Mouse (Mus musculus) left cerebral cortex, adult 18-20 months (tissue): ENCODE data around the gene Lmo3. TPM values are rescaled to one million over a fixed set of nuclear protein-coding genes. Genes with fewer than 3 reads are reported as not detected.

Source experiments
- DNase-seq, 2 experiments: peaks; one replicate each; pipeline ENCODE4 v3.0.0; 2021 to 2022; ENCODE audit warnings: low spot score in 2 of 2, mixed read lengths in 1 of 2
- total RNA-seq, 2 experiments: library from RNA; stranded (reverse); gene quantifications; 2 replicates each; pipeline ENCODE4 v1.2.3; 2021

Lmo3 gene
- total RNA-seq, 2 experiments from 2014 or later, result 150 to 157 TPM

DNA sequence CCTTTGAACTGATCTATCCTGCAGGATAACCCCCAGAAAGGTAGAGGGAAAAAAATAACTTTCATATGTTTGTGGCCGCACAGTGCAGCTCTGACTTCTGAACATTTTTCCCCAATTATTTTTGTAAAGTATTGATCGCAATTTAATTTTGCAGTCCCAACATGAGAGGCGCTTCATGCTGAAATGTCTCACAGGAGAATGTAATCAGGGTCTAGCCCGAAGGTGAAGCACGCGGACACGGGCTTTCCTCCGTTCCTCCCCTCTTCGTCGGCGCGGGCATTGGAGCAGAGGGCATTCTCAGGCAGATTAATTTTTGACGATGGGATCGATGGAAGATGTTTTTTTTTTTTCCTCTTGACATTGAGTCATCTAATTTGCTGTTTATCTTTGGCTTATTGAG lies 258.4 kb downstream of the Lmo3 start:
- DNase-seq, result no peak

DNA sequence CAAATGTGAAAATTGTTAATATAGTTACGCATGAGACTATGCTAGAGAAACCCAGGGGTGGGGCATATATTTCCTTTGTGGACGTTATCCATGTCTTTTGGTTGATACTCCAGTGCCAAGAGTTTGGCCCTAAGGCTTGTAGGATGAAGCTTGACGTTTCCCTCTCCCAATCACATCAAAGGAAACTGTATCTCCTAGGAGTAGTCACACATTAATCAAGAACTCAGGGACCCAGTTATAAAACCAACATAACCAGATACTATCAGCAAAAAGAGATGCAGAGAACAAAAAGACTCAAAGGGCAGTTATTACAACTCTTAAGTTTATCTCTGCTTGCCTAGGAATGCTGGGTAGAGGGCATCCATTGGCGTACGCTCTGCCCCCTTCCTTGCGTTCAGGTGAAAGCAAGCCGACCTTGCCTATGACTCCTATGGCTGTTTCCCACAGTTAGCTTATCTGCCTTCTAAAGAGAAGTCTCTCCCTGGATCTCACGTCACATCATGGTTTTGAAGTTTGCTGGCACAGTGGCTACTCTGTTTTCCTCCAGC lies 261.5 kb downstream of the Lmo3 start:
- no peak for DNase-seq

Other genes with a start within 250 kb of the Lmo3 start
- gene Igbp1b, start 76.6 kb upstream of the Lmo3 start, total RNA-seq, result under 1 TPM; 0.42 to 0.61 TPM